Mouse (Mus musculus): ENCODE measurements around the gene Dmgdh. TPM values are rescaled to one million over a fixed set of nuclear protein-coding genes. Genes with fewer than 3 reads are reported as not detected.

Gene Dmgdh
- total RNA-seq, 4 experiments from 2014 or later: 0.16 to 0.79 (median 0.28) TPM

- DNase-seq (ENCODE audit: low spot score in 2 of 2): peak; percentile 66 to 72
Observed at GRCm38 (mm10) chr13:93771588-93772278, 97.5 kb downstream of the Dmgdh start, which contains the start of gene Arsb. Gene Arsb, plus strand, starts transcription at chr13:93771630.

GRCm38 (mm10) chr13:93772279-93772636 is 98.0 kb downstream of the Dmgdh start:
- DNase-seq (ENCODE audit: low spot score in 2 of 2): peak in 1 of 2 experiments; percentile 40

- DNase-seq (ENCODE audit: low spot score in 2 of 2): no peak
Observed at GRCm38 (mm10) chr13:93772861-93773260, 98.6 kb downstream of the Dmgdh start.

- no peak for DNase-seq (ENCODE audit: low spot score in 2 of 2)
Observed at GRCm38 (mm10) chr13:93773704-93774315, 99.6 kb downstream of the Dmgdh start.

DNA sequence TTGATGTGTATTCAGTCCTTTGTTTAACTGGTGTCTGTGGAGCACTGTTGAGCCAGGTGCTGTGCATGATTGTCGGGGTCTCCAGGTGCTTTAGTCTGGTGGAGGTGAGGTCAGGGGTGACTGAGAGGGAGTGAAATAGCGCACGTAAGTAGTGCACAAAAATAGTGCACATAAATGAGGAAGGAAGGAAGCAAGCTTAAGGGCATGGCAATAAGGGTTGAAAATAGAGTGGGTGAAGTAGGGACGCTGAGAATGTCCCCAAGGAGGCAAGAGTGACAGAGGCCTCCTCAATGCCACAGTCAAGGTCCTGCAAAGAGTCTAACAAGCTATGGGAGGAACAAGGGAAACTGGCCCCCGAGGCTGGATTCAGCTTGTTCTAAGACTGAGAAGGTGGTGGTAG is 108.6 kb downstream of the Dmgdh start:
- DNase-seq (ENCODE audit: low spot score in 2 of 2): no peak

DNA sequence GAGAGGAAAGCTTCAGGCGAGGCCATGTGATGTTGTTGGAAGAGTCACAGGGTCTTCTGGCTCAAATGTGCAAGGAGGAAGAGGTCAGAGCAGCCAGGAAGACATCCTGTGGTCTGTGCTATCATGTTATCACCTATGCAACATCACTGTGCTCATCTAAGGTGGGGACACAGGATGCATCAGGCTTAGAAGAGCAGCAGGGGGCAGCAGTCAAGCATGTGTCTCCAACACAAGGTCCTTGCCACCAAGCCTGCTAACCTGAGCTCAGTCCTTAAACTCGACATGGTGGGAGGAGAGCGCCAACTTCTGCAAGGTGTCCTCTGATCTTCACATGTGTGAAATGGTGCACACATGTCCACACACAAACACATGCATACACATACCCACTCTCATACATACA is 111.1 kb downstream of the Dmgdh start:
- no peak for DNase-seq (ENCODE audit: low spot score in 2 of 2)

- DNase-seq (ENCODE audit: low spot score in 2 of 2): no peak
Observed at GRCm38 (mm10) chr13:93786051-93786450, 111.8 kb downstream of the Dmgdh start.

GRCm38 (mm10) chr13:93787647-93788046 is 113.4 kb downstream of the Dmgdh start:
- DNase-seq (ENCODE audit: low spot score in 2 of 2): peak; percentile 56 to 67

DNA sequence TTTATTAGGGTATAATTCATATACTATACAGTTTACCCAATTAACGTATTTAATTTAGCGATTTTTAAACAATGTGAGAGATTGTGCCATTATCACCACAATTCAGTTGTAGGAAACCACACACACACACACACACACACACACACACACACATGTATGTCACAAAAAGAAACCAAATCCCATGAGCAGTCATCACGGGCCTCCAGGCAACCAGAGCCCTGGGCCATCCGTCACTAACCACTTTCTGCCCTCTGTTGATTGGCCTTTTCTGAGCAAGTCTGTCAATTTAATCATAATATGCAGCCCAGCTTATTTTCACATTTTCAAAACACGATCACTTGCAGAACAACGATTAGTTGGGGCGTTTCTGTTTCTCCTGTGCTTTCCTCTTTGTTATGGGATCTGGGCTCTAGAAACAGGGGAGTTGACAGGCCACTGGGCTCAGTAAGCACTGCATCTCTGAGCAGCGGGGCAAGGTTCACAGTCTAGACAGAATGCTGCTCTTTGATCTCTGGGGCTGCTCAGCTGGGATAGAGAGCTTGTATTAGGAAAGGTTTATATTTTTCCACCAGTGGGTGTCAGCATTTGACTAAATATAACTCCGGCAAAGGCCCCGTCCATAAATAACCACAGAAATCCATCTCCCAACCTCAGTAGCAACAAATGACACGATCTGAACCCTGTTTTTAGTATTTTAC is 118.9 kb downstream of the Dmgdh start:
- peak in 1 of 2 experiments; percentile 44 for DNase-seq (ENCODE audit: low spot score in 2 of 2)

- DNase-seq (ENCODE audit: low spot score in 2 of 2): no peak
Observed at GRCm38 (mm10) chr13:93793643-93794182, 119.5 kb downstream of the Dmgdh start.

DNA sequence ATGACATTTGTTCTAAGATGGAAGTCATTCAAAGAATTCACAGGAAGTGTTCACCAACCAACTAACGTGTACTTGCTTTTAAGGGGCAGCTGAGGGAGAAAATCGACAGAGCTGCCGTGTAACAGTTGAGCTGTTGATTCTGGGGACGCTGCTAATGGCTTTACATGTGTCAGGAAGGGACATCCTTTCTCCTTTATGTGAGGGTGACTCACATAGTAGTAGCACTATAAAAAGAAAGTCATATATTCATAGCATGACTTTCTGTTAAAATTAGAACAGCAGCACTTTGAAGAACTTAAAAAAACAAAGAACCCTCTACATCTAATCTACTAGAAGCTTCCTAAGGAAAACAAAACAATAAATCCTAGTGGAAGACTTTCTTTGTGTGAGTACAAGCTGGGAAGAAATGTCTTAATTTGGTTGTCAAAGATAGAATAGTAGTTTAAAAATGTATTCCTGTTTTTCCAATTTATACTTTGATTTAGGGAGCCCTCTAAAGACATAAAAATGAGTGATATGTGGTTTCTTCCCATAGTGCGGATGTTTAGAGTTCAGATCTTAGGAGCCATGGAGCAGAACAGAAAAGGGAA is 122.9 kb downstream of the Dmgdh start:
- no peak for DNase-seq (ENCODE audit: low spot score in 2 of 2)

Small RNA genes lying within 50 kb of the gene (microRNA-seq; reads per million reads assigned to microRNA genes)
- gene Mir5624: 0 reads per million in 2 experiments

Other genes starting within 250 kb of the Dmgdh start
- 10 to 100 TPM; 34.4 to 39.6 (median 37.0) TPM for gene Jmy, start 174.6 kb upstream of the Dmgdh start, total RNA-seq (2022)
- gene Bhmt, start 36.5 kb upstream of the Dmgdh start, total RNA-seq (2022): not detected
- under 1 TPM; 0.21 to 0.58 (median 0.35) TPM for gene Bhmt2, start 131 bp upstream of the Dmgdh start, total RNA-seq (2022)
- gene Arsb, start 97.2 kb downstream of the Dmgdh start, total RNA-seq (2022): 100 to 1,000 TPM in 2 of 4 experiments, 10 to 100 TPM in 2; 81.5 to 103 (median 92.5) TPM